ENCODE assay signal across 22 mouse cellular contexts in genomic region chr6:125325337-125325736, GRCm38 (mm10). TPM values are rescaled to one million over a fixed set of nuclear protein-coding genes. Genes with fewer than 3 reads are reported as not detected.
DNase-seq lines count a peak whose midpoint lies in the region; ATAC-seq and TF ChIP-seq lines count a peak whose summit lies in the region.
"Had no signal": no experiment of that assay in that cellular context is flagged by ENCODE, and none has a peak within 500 bp of the region (broad histone marks: within the 10 kb centered on the region; RNA-seq: fewer than 3 reads in every experiment).

No protein-coding gene starts in this region.

- no peak overlapping the region for H3K4me2 ChIP-seq in heart, postnatal 0 days (ENCODE audit: low read depth, low read length)
- H3K4me2 ChIP-seq in liver, embryonic 16.5 days (ENCODE audit: low read depth, low read length): no peak overlapping the region
- no peak overlapping the region for H3K4me2 ChIP-seq in forebrain, embryonic 11.5 days (ENCODE audit: low read depth, low read length, severe bottlenecking)
- H3K4me2 ChIP-seq: embryonic facial prominence, embryonic 13.5 days; limb, embryonic 15.5 days had no signal

- peak; percentile 19; the same call in 1 of the 2 replicates for TF ChIP-seq POLR2A in lung, adult 2 months (IDR thresholded peaks at IDR 0.05; ENCODE audit: borderline replicate concordance, extremely low read depth, low read depth, low read length)

- no peak for DNase-seq in heart, postnatal 0 days (ENCODE audit: low spot score)
- DNase-seq in heart, adult 9 months (ENCODE audit: low spot score in 2 of 2): no peak
- peak; percentile 35 for DNase-seq in lung, adult 2 months
- DNase-seq in lung, postnatal 14 days: no peak
- peak; percentile 61 for DNase-seq in adrenal gland, postnatal 14 days
- DNase-seq in forebrain, embryonic 11.5 days (ENCODE audit: low spot score): no peak
- DNase-seq: cerebellum, adult 9-11 months; forebrain, postnatal 0 days; kidney, adult 8-10 months; right cerebral cortex, adult 18-20 months; thymus, adult 18-20 months had no signal

- ATAC-seq in heart, postnatal 0 days (ENCODE audit: insufficient read depth, low read depth): 0 out of 2 replicates have a peak, but pooled peaks have one; percentile 34
- peak; percentile 71 for ATAC-seq in liver, embryonic 16.5 days (ENCODE audit: low read depth)
- ATAC-seq in forebrain, embryonic 11.5 days (replicated peaks; ENCODE audit: low FRiP score): no peak
- ATAC-seq: forebrain, postnatal 0 days; hindbrain, embryonic 16.5 days; midbrain, embryonic 16.5 days had no signal

- TF ChIP-seq CTCF in heart, postnatal 0 days (IDR thresholded peaks at IDR 0.05; ENCODE audit: low read depth): no peak
- no peak for TF ChIP-seq CTCF in lung, adult 2 months (IDR thresholded peaks at IDR 0.05; ENCODE audit: insufficient read depth, low read length)

- WGBS in heart, postnatal 0 days: 24% methylated on average over 6 of the region's 6 CpGs
- 44% methylated on average over 6 of the region's 6 CpGs for WGBS in lung, adult 2 months
- WGBS in liver, embryonic 16.5 days (ENCODE audit: insufficient replicate concordance): 41% methylated on average over 6 of the region's 6 CpGs
- WGBS in forebrain, embryonic 11.5 days: 73% methylated on average over 6 of the region's 6 CpGs

- no peak overlapping the region for H3K9ac ChIP-seq in heart, postnatal 0 days (replicated peaks; ENCODE audit: low read depth, low read length)
- no peak overlapping the region for H3K9ac ChIP-seq in liver, embryonic 16.5 days (ENCODE audit: low read depth, low read length)
- no peak overlapping the region for H3K9ac ChIP-seq in forebrain, embryonic 11.5 days (ENCODE audit: low read length)
- H3K9ac ChIP-seq: embryonic facial prominence, embryonic 13.5 days; forebrain, postnatal 0 days; limb, embryonic 15.5 days had no signal

- H3K36me3 ChIP-seq in heart, postnatal 0 days (replicated peaks; ENCODE audit: control insufficient read depth, insufficient read depth, low read length): no peaks in the 10 kb centered on the region
- H3K36me3 ChIP-seq in liver, embryonic 16.5 days (ENCODE audit: control insufficient read depth, insufficient read depth): no peaks in the 10 kb centered on the region
- no peaks in the 10 kb centered on the region for H3K36me3 ChIP-seq in forebrain, embryonic 11.5 days (ENCODE audit: control insufficient read depth, insufficient read depth, low read length)
- H3K36me3 ChIP-seq: embryonic facial prominence, embryonic 13.5 days; limb, embryonic 15.5 days had no signal

- peaks cover 25% of the 10 kb centered on the region for H3K27me3 ChIP-seq in heart, postnatal 0 days (ENCODE audit: control insufficient read depth, insufficient read depth, low read length)
- H3K27me3 ChIP-seq in liver, embryonic 16.5 days (ENCODE audit: control insufficient read depth, insufficient read depth, low read depth, low read length): peaks cover 13% of the 10 kb centered on the region
- H3K27me3 ChIP-seq in forebrain, embryonic 11.5 days (ENCODE audit: control insufficient read depth, insufficient read depth, low read length): peaks cover 10% of the 10 kb centered on the region

- H3K9me3 ChIP-seq in heart, postnatal 0 days (replicated peaks; ENCODE audit: control insufficient read depth, low read length): no peaks in the 10 kb centered on the region
- no peaks in the 10 kb centered on the region for H3K9me3 ChIP-seq in liver, embryonic 16.5 days (replicated peaks; ENCODE audit: control insufficient read depth, low read length)
- no peaks in the 10 kb centered on the region for H3K9me3 ChIP-seq in forebrain, embryonic 11.5 days (ENCODE audit: control insufficient read depth, low read length)
- H3K9me3 ChIP-seq: embryonic facial prominence, embryonic 13.5 days; limb, embryonic 15.5 days had no signal

- H3K4me1 ChIP-seq in heart, postnatal 0 days (ENCODE audit: control insufficient read depth, insufficient read depth): peaks cover 9% of the 10 kb centered on the region
- no peaks in the 10 kb centered on the region for H3K4me1 ChIP-seq in lung, adult 2 months (ENCODE audit: control insufficient read depth, insufficient read depth, low read length)
- peaks cover 3% of the 10 kb centered on the region for H3K4me1 ChIP-seq in liver, embryonic 16.5 days (ENCODE audit: control insufficient read depth, low read depth, low read length)
- 0 out of 2 replicates have a peak, but pooled peaks cover 2% of the 10 kb centered on the region for H3K4me1 ChIP-seq in forebrain, embryonic 11.5 days (replicated peaks; ENCODE audit: control insufficient read depth, insufficient read depth, low read length)

- H3K27ac ChIP-seq in heart, postnatal 0 days (ENCODE audit: low read depth): no peak overlapping the region
- H3K27ac ChIP-seq in liver, embryonic 16.5 days (ENCODE audit: low read length): no peak overlapping the region
- no peak overlapping the region for H3K27ac ChIP-seq in forebrain, embryonic 11.5 days (ENCODE audit: low read depth, low read length)
- H3K27ac ChIP-seq: embryonic facial prominence, embryonic 13.5 days; limb, embryonic 15.5 days had no signal

- TF ChIP-seq EP300 in heart, postnatal 0 days (IDR thresholded peaks at IDR 0.05; ENCODE audit: low read depth): no peak

- H3K4me3 ChIP-seq in heart, postnatal 0 days (ENCODE audit: low read depth, low read length): no peak overlapping the region
- H3K4me3 ChIP-seq in lung, adult 2 months (replicated peaks; ENCODE audit: extremely low read depth, low read depth, low read length): no peak overlapping the region
- no peak overlapping the region for H3K4me3 ChIP-seq in liver, embryonic 16.5 days (ENCODE audit: low read depth, low read length)
- H3K4me3 ChIP-seq in forebrain, embryonic 11.5 days (ENCODE audit: low read depth, low read length): no peak overlapping the region
- H3K4me3 ChIP-seq: embryonic facial prominence, embryonic 13.5 days; limb, embryonic 15.5 days had no signal

RNA-seq across cellular contexts. Expression of gene Scnn1a, which starts 4.9 kb away (rescaled TPM):
- total RNA-seq in heart, postnatal 0 days (2014; rRNA removed; ENCODE audit: low replicate concordance): 0.46 and 1.3 TPM in 2 replicates
- polyA plus RNA-seq in heart, postnatal 0 days (2015; fragmentation: Nextera tagmentation; extraction: Ambion mirVana): 0.37 and 0.46 TPM in 2 replicates
- polyA plus RNA-seq in lung, adult 2 months (2012; rRNA removed): 245 and 249 TPM in 2 replicates
- 1.0 and 1.9 TPM in 2 replicates for total RNA-seq in adrenal gland, postnatal 14 days (2021)
- 0.61 and 0.74 TPM in 2 replicates for polyA plus RNA-seq in liver, embryonic 16.5 days (2015; fragmentation: Nextera tagmentation; extraction: Ambion mirVana)
- 0.21 and 0.28 TPM in 2 replicates for polyA plus RNA-seq in forebrain, embryonic 11.5 days (2014; fragmentation: Nextera tagmentation; extraction: Ambion mirVana)

RNA-seq across cellular contexts. Expression of gene Ltbr, which starts 11.7 kb away (rescaled TPM):
- 76.7 and 93.9 TPM in 2 replicates for total RNA-seq in heart, postnatal 0 days (2014; rRNA removed; ENCODE audit: low replicate concordance)
- polyA plus RNA-seq in heart, postnatal 0 days (2015; fragmentation: Nextera tagmentation; extraction: Ambion mirVana): 37.7 and 38.3 TPM in 2 replicates
- polyA plus RNA-seq in lung, adult 2 months (2012; rRNA removed): 107 and 116 TPM in 2 replicates
- total RNA-seq in adrenal gland, postnatal 14 days (2021): 68.7 and 70.0 TPM in 2 replicates
- polyA plus RNA-seq in liver, embryonic 16.5 days (2015; fragmentation: Nextera tagmentation; extraction: Ambion mirVana): 22.3 and 22.5 TPM in 2 replicates
- polyA plus RNA-seq in forebrain, embryonic 11.5 days (2014; fragmentation: Nextera tagmentation; extraction: Ambion mirVana): 15.6 and 16.6 TPM in 2 replicates

RNA-seq across cellular contexts. Expression of gene Tnfrsf1a, which starts 23.8 kb away (rescaled TPM):
- 37.1 and 52.8 TPM in 2 replicates for total RNA-seq in heart, postnatal 0 days (2014; rRNA removed; ENCODE audit: low replicate concordance)
- 39.8 and 40.1 TPM in 2 replicates for polyA plus RNA-seq in heart, postnatal 0 days (2015; fragmentation: Nextera tagmentation; extraction: Ambion mirVana)
- 186 and 200 TPM in 2 replicates for polyA plus RNA-seq in lung, adult 2 months (2012; rRNA removed)
- total RNA-seq in adrenal gland, postnatal 14 days (2021): 210 and 220 TPM in 2 replicates
- polyA plus RNA-seq in liver, embryonic 16.5 days (2015; fragmentation: Nextera tagmentation; extraction: Ambion mirVana): 30.5 and 32.8 TPM in 2 replicates
- 24.0 and 25.9 TPM in 2 replicates for polyA plus RNA-seq in forebrain, embryonic 11.5 days (2014; fragmentation: Nextera tagmentation; extraction: Ambion mirVana)

RNA-seq across cellular contexts. Expression of gene Tuba3a, which starts 39.5 kb away (rescaled TPM):
- not detected in 2 replicates for total RNA-seq in heart, postnatal 0 days (2014; rRNA removed; ENCODE audit: low replicate concordance)
- polyA plus RNA-seq in heart, postnatal 0 days (2015; fragmentation: Nextera tagmentation; extraction: Ambion mirVana): not detected in 2 replicates
- 0.17 and 0.19 TPM in 2 replicates for polyA plus RNA-seq in lung, adult 2 months (2012; rRNA removed)
- not detected in 2 replicates for total RNA-seq in adrenal gland, postnatal 14 days (2021)
- polyA plus RNA-seq in liver, embryonic 16.5 days (2015; fragmentation: Nextera tagmentation; extraction: Ambion mirVana): not detected in 2 replicates
- not detected in 2 replicates for polyA plus RNA-seq in forebrain, embryonic 11.5 days (2014; fragmentation: Nextera tagmentation; extraction: Ambion mirVana)
- total RNA-seq: forebrain, postnatal 0 days; gastrocnemius, adult 18-20 months; granulocyte monocyte progenitor cell, adult 5-6 weeks; layer of hippocampus, postnatal 25 days; left cerebral cortex, postnatal 14 days had no signal
- polyA plus RNA-seq: forebrain, postnatal 0 days; heart, embryonic 16.5 days; limb, embryonic 15.5 days; midbrain, embryonic 16.5 days; small intestine, adult 2 months had no signal

RNA-seq across cellular contexts. Expression of gene Plekhg6, which starts 55.3 kb away (rescaled TPM):
- not detected in 2 replicates for total RNA-seq in heart, postnatal 0 days (2014; rRNA removed; ENCODE audit: low replicate concordance)
- polyA plus RNA-seq in heart, postnatal 0 days (2015; fragmentation: Nextera tagmentation; extraction: Ambion mirVana): 0.05 and 0.10 TPM in 2 replicates
- polyA plus RNA-seq in lung, adult 2 months (2012; rRNA removed): 1.3 and 2.6 TPM in 2 replicates
- 0.38 and 0.52 TPM in 2 replicates for total RNA-seq in adrenal gland, postnatal 14 days (2021)
- 0.65 and 0.86 TPM in 2 replicates for polyA plus RNA-seq in liver, embryonic 16.5 days (2015; fragmentation: Nextera tagmentation; extraction: Ambion mirVana)
- 0.12 and 0.19 TPM in 2 replicates for polyA plus RNA-seq in forebrain, embryonic 11.5 days (2014; fragmentation: Nextera tagmentation; extraction: Ambion mirVana)
- total RNA-seq: gastrocnemius, adult 18-20 months; granulocyte monocyte progenitor cell, adult 5-6 weeks; layer of hippocampus, postnatal 25 days had no signal

Comparison
In these comparisons a context has a peak if more than half of its experiments do, and no peak if none do; other contexts are left out.
1. DNase-seq: peak in lung, adult 2 months (single experiment) and adrenal gland, postnatal 14 days (single experiment); none in heart, postnatal 0 days (single experiment), heart, adult 9 months (0 of 2), lung, postnatal 14 days (single experiment) and forebrain, embryonic 11.5 days (single experiment).
2. RNA of gene Scnn1a, which starts 4.9 kb away (polyA plus RNA-seq): 245 to 249 TPM in lung, adult 2 months; 0.61 to 0.74 TPM in liver, embryonic 16.5 days, 0.37 to 0.46 TPM in heart, postnatal 0 days and 0.21 to 0.28 TPM in forebrain, embryonic 11.5 days; every median in the first group is over 100 times any median in the second.